Mouse (Mus musculus): Measurements from ENCODE around the gene Ttc23l.

- TF ChIP-seq CTCF (IDR thresholded peaks at IDR 0.05; ENCODE audit: extremely low read depth, insufficient read depth, low read length) (no peak), POLR2A (IDR thresholded peaks at IDR 0.05; ENCODE audit: extremely low read depth, insufficient read depth, low read length) (no peak)
Observed at GRCm38 (mm10) chr15:10464678-10465077, 93.8 kb downstream of the Ttc23l start.
